Mouse (Mus musculus): Measurements from ENCODE around the gene Scp2d1. TPM values are rescaled to one million over a fixed set of nuclear protein-coding genes. Genes with fewer than 3 reads are reported as not detected.
"Not testable (repeated sequence)": the region's sequence is repeated elsewhere in the genome, so short reads cannot be mapped to it uniquely, and the experiment has no call there.

Scp2d1 gene
- polyA plus RNA-seq (2012; rRNA removed): not detected in 2 replicates
- not detected in 2 replicates for polyA plus RNA-seq (2014; fragmentation: Nextera tagmentation; extraction: Ambion mirVana)

DNA sequence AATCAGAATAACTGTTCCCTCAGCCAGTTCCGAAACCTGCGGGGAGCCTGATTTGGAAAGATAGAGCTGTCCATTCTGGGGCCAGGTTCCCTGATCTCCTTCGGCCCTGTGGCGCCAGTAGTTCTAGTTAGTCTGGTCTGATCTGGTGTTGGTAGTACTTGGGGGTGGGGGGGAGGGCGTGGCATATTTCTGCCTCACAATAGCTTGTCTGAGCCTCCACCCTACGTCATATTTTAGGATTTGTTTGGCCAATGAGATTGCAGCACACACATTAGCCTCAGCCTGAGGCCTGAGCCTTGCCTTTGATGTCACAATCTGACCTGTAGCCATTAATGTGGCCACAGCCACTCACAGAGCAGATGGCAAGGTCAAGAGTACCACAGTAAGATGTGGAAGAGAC lies at the start of gene Scp2d1:
Gene Scp2d1 (plus strand): TSS at position 301 of the 400 bp plus-strand sequence.
- not testable (repeated sequence) for H3K4me2 ChIP-seq (ENCODE audit: low read depth); H3K4me1 ChIP-seq (replicated peaks; ENCODE audit: control insufficient read depth in 2 of 2, insufficient read depth in 2 of 2, low read length in 1 of 2); H3K27me3 ChIP-seq (ENCODE audit: control insufficient read depth, insufficient read depth, low read length); H3K9me3 ChIP-seq (ENCODE audit: control insufficient read depth, low read length); H3K4me3 ChIP-seq (ENCODE audit: insufficient read depth in 1 of 2, low read depth in 2 of 2, low read length in 2 of 2); DNase-seq (ENCODE audit: low read depth in 3 of 3, low spot score in 3 of 3); H3K9ac ChIP-seq (replicated peaks); H3K36me3 ChIP-seq (replicated peaks; ENCODE audit: control insufficient read depth, insufficient read depth, low read depth); ATAC-seq (ENCODE audit: insufficient read depth); H3K27ac ChIP-seq
- whole genome bisulfite sequencing (ENCODE audit: insufficient replicate concordance): 59% methylated on average over 6 of the region's 6 CpGs

GRCm38 (mm10) chr2:144774636-144775160 lies 48.8 kb upstream of the Scp2d1 start:
- no peaks in the 10 kb centered on the region for H3K4me1 ChIP-seq (replicated peaks; ENCODE audit: control insufficient read depth in 2 of 2, insufficient read depth in 2 of 2, low read length in 1 of 2)
- DNase-seq (ENCODE audit: low read depth in 3 of 3, low spot score in 3 of 3): no peak
- no peaks in the 10 kb centered on the region for H3K36me3 ChIP-seq (replicated peaks; ENCODE audit: control insufficient read depth, insufficient read depth, low read depth)
- WGBS (ENCODE audit: insufficient replicate concordance): 67% methylated on average over 8 of the region's 8 CpGs
- H3K9ac ChIP-seq (replicated peaks): no peak overlapping the region
- no peak overlapping the region for H3K27ac ChIP-seq
- H3K27me3 ChIP-seq (ENCODE audit: control insufficient read depth, insufficient read depth, low read length): no peaks in the 10 kb centered on the region
- TF ChIP-seq EP300 (IDR thresholded peaks at IDR 0.05; ENCODE audit: low read depth) (no peak), CTCF (IDR thresholded peaks at IDR 0.05; ENCODE audit: low read depth) (no peak)
- H3K4me2 ChIP-seq (ENCODE audit: low read depth): no peak overlapping the region
- no peaks in the 10 kb centered on the region for H3K9me3 ChIP-seq (ENCODE audit: control insufficient read depth, low read length)
- ATAC-seq (ENCODE audit: insufficient read depth): no peak
- H3K4me3 ChIP-seq (ENCODE audit: insufficient read depth in 1 of 2, low read depth in 2 of 2, low read length in 2 of 2): no peak overlapping the region

DNA sequence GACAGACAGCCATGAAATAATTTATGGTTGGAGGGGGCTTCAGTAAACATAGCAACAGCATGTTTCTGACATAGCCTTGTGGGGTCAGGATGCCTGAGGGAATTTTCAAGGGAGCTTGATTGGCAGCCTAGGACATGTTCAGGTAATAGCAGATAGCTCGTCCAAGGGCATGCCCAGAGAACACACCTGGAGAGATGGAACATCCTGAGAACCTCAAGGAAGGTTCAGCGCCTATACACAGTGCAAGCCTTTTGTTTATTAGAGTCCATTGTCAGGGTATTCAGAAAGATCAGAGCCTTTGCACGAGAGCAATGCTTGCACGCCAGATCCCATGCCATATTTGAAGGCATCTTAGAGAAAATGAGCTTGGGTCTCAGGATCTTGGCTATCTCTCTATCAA lies 47.8 kb upstream of the Scp2d1 start:
- H3K4me2 ChIP-seq (ENCODE audit: low read depth): no peak overlapping the region
- no peak overlapping the region for H3K27ac ChIP-seq
- WGBS (ENCODE audit: insufficient replicate concordance): 71% methylated on average over 4 of the region's 4 CpGs
- no peaks in the 10 kb centered on the region for H3K4me1 ChIP-seq (replicated peaks; ENCODE audit: control insufficient read depth in 2 of 2, insufficient read depth in 2 of 2, low read length in 1 of 2)
- no peaks in the 10 kb centered on the region for H3K36me3 ChIP-seq (replicated peaks; ENCODE audit: control insufficient read depth, insufficient read depth, low read depth)
- no peak overlapping the region for H3K4me3 ChIP-seq (ENCODE audit: insufficient read depth in 1 of 2, low read depth in 2 of 2, low read length in 2 of 2)
- TF ChIP-seq EP300 (IDR thresholded peaks at IDR 0.05; ENCODE audit: low read depth) (no peak), CTCF (IDR thresholded peaks at IDR 0.05; ENCODE audit: low read depth) (no peak)
- H3K27me3 ChIP-seq (ENCODE audit: control insufficient read depth, insufficient read depth, low read length): no peaks in the 10 kb centered on the region
- DNase-seq (ENCODE audit: low read depth in 3 of 3, low spot score in 3 of 3): no peak
- no peak overlapping the region for H3K9ac ChIP-seq (replicated peaks)
- no peaks in the 10 kb centered on the region for H3K9me3 ChIP-seq (ENCODE audit: control insufficient read depth, low read length)
- ATAC-seq (ENCODE audit: insufficient read depth): no peak

GRCm38 (mm10) chr2:144779263-144779662 lies 44.2 kb upstream of the Scp2d1 start:
- WGBS (ENCODE audit: insufficient replicate concordance): 55% methylated on average over 7 of the region's 7 CpGs
- DNase-seq (ENCODE audit: low read depth in 3 of 3, low spot score in 3 of 3) (no peak), ATAC-seq (ENCODE audit: insufficient read depth) (no peak)
- no peak for TF ChIP-seq EP300 (IDR thresholded peaks at IDR 0.05; ENCODE audit: low read depth)
- TF ChIP-seq CTCF (IDR thresholded peaks at IDR 0.05; ENCODE audit: low read depth): no peak
- no peaks in the 10 kb centered on the region for H3K4me1 ChIP-seq (replicated peaks; ENCODE audit: control insufficient read depth in 2 of 2, insufficient read depth in 2 of 2, low read length in 1 of 2)
- H3K27ac ChIP-seq: no peak overlapping the region
- H3K9me3 ChIP-seq (ENCODE audit: control insufficient read depth, low read length): no peaks in the 10 kb centered on the region
- no peaks in the 10 kb centered on the region for H3K36me3 ChIP-seq (replicated peaks; ENCODE audit: control insufficient read depth, insufficient read depth, low read depth)
- no peak overlapping the region for H3K4me3 ChIP-seq (ENCODE audit: insufficient read depth in 1 of 2, low read depth in 2 of 2, low read length in 2 of 2)
- H3K4me2 ChIP-seq (ENCODE audit: low read depth): no peak overlapping the region
- H3K27me3 ChIP-seq (ENCODE audit: control insufficient read depth, insufficient read depth, low read length): no peaks in the 10 kb centered on the region
- no peak overlapping the region for H3K9ac ChIP-seq (replicated peaks)

GRCm38 (mm10) chr2:144780731-144781130 lies 42.7 kb upstream of the Scp2d1 start:
- no peak for ATAC-seq (ENCODE audit: insufficient read depth)

More at GRCm38 (mm10) chr2:144780731-144781130, 42.7 kb upstream of the Scp2d1 start:
- no peak overlapping the region for H3K9ac ChIP-seq (replicated peaks)
- H3K9me3 ChIP-seq (ENCODE audit: control insufficient read depth, low read length): no peaks in the 10 kb centered on the region
- no peaks in the 10 kb centered on the region for H3K36me3 ChIP-seq (replicated peaks; ENCODE audit: control insufficient read depth, insufficient read depth, low read depth)
- H3K4me1 ChIP-seq (replicated peaks; ENCODE audit: control insufficient read depth in 2 of 2, insufficient read depth in 2 of 2, low read length in 1 of 2): no peaks in the 10 kb centered on the region
- H3K4me3 ChIP-seq (ENCODE audit: insufficient read depth in 1 of 2, low read depth in 2 of 2, low read length in 2 of 2): no peak overlapping the region
- no peak overlapping the region for H3K4me2 ChIP-seq (ENCODE audit: low read depth)
- no peak for DNase-seq (ENCODE audit: low read depth in 3 of 3, low spot score in 3 of 3)
- no peak overlapping the region for H3K27ac ChIP-seq
- WGBS (ENCODE audit: insufficient replicate concordance): 47% methylated on average over 5 of the region's 5 CpGs
- H3K27me3 ChIP-seq (ENCODE audit: control insufficient read depth, insufficient read depth, low read length): no peaks in the 10 kb centered on the region
- TF ChIP-seq CTCF (IDR thresholded peaks at IDR 0.05; ENCODE audit: low read depth): no peak
- TF ChIP-seq EP300 (IDR thresholded peaks at IDR 0.05; ENCODE audit: low read depth): no peak
